Mouse (Mus musculus) hindbrain, postnatal 0 days (tissue): ENCODE measurements around the gene Tmem219. TPM values are rescaled to one million over a fixed set of nuclear protein-coding genes. Genes with fewer than 3 reads are reported as not detected.
"Not testable (repeated sequence)": the region's sequence is repeated elsewhere in the genome, so short reads cannot be mapped to it uniquely, and the experiment has no call there.

Source experiments
- ATAC-seq: fragments of 200-750 bp; cut with Nextera tagmentation; 2 replicates; pipeline ENCODE4 v1.8.0; 2017; ENCODE audit warnings: mild to moderate bottlenecking, moderate TSS enrichment, moderate library complexity
- DNase-seq: peaks from one replicate; pipeline ENCODE4 v3.0.0-alpha.2; 2015; ENCODE audit warnings: low spot score
- H3K27ac ChIP-seq: fragments of 300-500 bp; sonication (generic); 2 replicates; pipeline ENCODE4 v1.5.1; 2014; ENCODE audit warnings: mild to moderate bottlenecking
- H3K27me3 ChIP-seq: fragments of 300-500 bp; sonication (generic); 2 replicates; pipeline ENCODE4 v1.6.1; 2014; ENCODE audit warnings: low read length, mixed read lengths; ENCODE audit not compliant: insufficient read depth
- H3K36me3 ChIP-seq: fragments of 300-500 bp; sonication (generic); 2 replicates; pipeline ENCODE4 v1.6.1; 2014; ENCODE audit warnings: low read length, mixed read lengths; ENCODE audit not compliant: insufficient read depth
- H3K4me1 ChIP-seq: fragments of 300-500 bp; sonication (generic); 2 replicates; pipeline ENCODE4 v1.6.1; 2014; ENCODE audit warnings: antibody characterized with exemption, low read length, mixed read lengths; ENCODE audit not compliant: insufficient read depth
- H3K4me2 ChIP-seq: fragments of 300-500 bp; sonication (generic); 2 replicates; pipeline ENCODE4 v1.6.1; 2014; ENCODE audit warnings: low read depth, mild to moderate bottlenecking, low read length, moderate library complexity, mixed read lengths
- H3K4me3 ChIP-seq: fragments of 300-500 bp; sonication (generic); 2 replicates; pipeline ENCODE4 v1.5.1; 2014; ENCODE audit warnings: low read length
- H3K9ac ChIP-seq: fragments of 300-500 bp; sonication (generic); replicated peaks from 2 replicates; pipeline ENCODE4 v1.6.1; 2014; ENCODE audit warnings: mild to moderate bottlenecking, low read length, moderate library complexity, mixed read lengths
- H3K9me3 ChIP-seq: fragments of 300-500 bp; sonication (generic); 2 replicates; pipeline ENCODE4 v1.6.1; 2016; ENCODE audit warnings: low read length, mixed read lengths
- CTCF ChIP-seq: IDR thresholded peaks from 2 replicates; pipeline ENCODE4 v1.5.1; 2016; ENCODE audit warnings: antibody characterized with exemption, control low read depth, low read depth
- WGBS: fragments of 180-500 bp; shearing (Covaris S2); extraction: QIAGEN DNeasy Blood & Tissue Kit; methylation state at CpG from one replicate; pipeline ENCODE4 v1.1.7; 2014; 5-methylcytosine and 5-hydroxymethylcytosine counted together
- polyA plus RNA-seq: library from polyadenylated mRNA; unstranded; fragments of >200 nt; fragmentation: Nextera tagmentation; extraction: Ambion mirVana; gene quantifications from 2 replicates; pipeline ENCODE4 v1.2.1, GENCODE M21; 2015
- total RNA-seq: library from RNA; depleted of rRNA; stranded (reverse); fragments of >200 nt; gene quantifications from 2 replicates; pipeline ENCODE4 v1.2.3, GENCODE M21; 2014

Tmem219 gene
- total and polyA plus RNA-seq, 2 experiments from 2014 or later = 39.1 to 47.0 TPM

GRCm38 (mm10) chr7:126926299-126926698 is 3.6 kb upstream of the Tmem219 start:
- no peak overlapping the region for H3K4me2 ChIP-seq
- 70% methylated on average over 3 of the region's 3 CpGs for WGBS
- H3K27ac ChIP-seq = no peak overlapping the region
- no peak overlapping the region for H3K9ac ChIP-seq
- H3K9me3 ChIP-seq = no peaks in the 10 kb centered on the region
- no peak for TF ChIP-seq CTCF
- DNase-seq (no peak), ATAC-seq (no peak)
- H3K27me3 ChIP-seq = no peaks in the 10 kb centered on the region
- H3K36me3 ChIP-seq = no peaks in the 10 kb centered on the region
- H3K4me1 ChIP-seq = 0 out of 2 replicates have a peak, but pooled peaks cover 9% of the 10 kb centered on the region
- no peak overlapping the region for H3K4me3 ChIP-seq

DNA sequence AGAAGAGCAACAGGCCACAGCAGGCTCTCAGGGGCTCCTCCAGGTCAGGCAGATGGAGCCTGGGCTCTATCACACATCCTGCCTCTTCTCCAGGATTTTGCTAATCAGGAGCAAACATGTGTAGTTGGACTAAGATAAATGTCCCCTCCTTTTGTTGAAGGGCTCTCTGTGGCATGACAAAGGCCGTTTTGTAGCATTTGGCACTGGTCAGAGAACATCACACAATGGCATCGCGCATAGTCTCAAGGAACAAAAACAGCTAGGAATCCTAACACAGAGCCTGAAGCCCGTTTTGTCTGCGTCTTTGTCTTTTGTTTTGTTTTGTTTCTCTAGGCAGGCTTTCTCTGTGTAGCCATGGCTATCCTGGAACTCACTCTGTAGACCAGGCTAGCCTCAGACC is 1.3 kb upstream of the Tmem219 start:
- no peaks in the 10 kb centered on the region for H3K36me3 ChIP-seq
- ATAC-seq (no peak), DNase-seq (no peak)
- no peak overlapping the region for H3K4me2 ChIP-seq
- no peak for TF ChIP-seq CTCF
- 0 out of 2 replicates have a peak, but pooled peaks cover 3% of the 10 kb centered on the region for H3K4me1 ChIP-seq
- H3K4me3 ChIP-seq = no peak overlapping the region
- H3K9ac ChIP-seq = no peak overlapping the region
- no peaks in the 10 kb centered on the region for H3K27me3 ChIP-seq
- no peaks in the 10 kb centered on the region for H3K9me3 ChIP-seq
- H3K27ac ChIP-seq = no peak overlapping the region
- 35% methylated on average over 5 of the region's 5 CpGs for WGBS

- 86% methylated on average over 2 of the region's 2 CpGs for WGBS
- Histone ChIP-seq H3K4me1 (0 out of 2 replicates have a peak, but pooled peaks cover 3% of the 10 kb centered on the region), H3K4me3 (no peak overlapping the region), H3K9ac (no peak overlapping the region), H3K4me2 (no peak overlapping the region), H3K9me3 (no peaks in the 10 kb centered on the region), H3K27me3 (no peaks in the 10 kb centered on the region), H3K27ac (no peak overlapping the region), H3K36me3 (no peaks in the 10 kb centered on the region)
- DNase-seq (no peak), ATAC-seq (no peak)
- no peak for TF ChIP-seq CTCF
Measured at GRCm38 (mm10) chr7:126921563-126921962, 1.2 kb downstream of the Tmem219 start.

DNA sequence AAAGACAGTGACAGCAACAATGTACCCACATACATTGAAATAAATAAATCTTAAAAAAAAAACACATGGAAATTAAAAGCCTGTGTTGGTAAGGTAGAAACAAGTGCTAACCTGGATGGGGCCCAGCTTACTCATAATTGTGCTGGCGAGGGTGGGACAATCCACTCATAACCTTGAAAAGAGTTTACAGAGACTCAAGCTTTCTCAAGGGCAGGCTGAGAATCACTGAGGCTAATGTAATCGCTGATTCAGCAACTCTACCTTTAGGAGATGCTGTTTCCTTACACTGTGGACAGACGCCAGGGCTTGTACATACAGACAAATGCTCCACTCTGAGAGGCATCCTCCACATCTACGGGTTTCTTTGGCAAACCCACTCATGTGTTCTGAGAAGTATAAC is 2.7 kb downstream of the Tmem219 start:
- no peak for DNase-seq
- Histone ChIP-seq H3K36me3 (no peaks in the 10 kb centered on the region), H3K27me3 (no peaks in the 10 kb centered on the region), H3K9ac (no peak overlapping the region), H3K9me3 (no peaks in the 10 kb centered on the region), H3K4me1 (0 out of 2 replicates have a peak, but pooled peaks cover 3% of the 10 kb centered on the region), H3K4me3 (no peak overlapping the region), H3K4me2 (no peak overlapping the region), H3K27ac (no peak overlapping the region)
- TF ChIP-seq CTCF = no peak
- no peak for ATAC-seq
- 74% methylated on average over 4 of the region's 4 CpGs for WGBS

- 30% methylated on average over 4 of the region's 4 CpGs for WGBS
- not testable (repeated sequence) for H3K27ac ChIP-seq
Measured at GRCm38 (mm10) chr7:126918356-126918755, 4.4 kb downstream of the Tmem219 start.

DNA sequence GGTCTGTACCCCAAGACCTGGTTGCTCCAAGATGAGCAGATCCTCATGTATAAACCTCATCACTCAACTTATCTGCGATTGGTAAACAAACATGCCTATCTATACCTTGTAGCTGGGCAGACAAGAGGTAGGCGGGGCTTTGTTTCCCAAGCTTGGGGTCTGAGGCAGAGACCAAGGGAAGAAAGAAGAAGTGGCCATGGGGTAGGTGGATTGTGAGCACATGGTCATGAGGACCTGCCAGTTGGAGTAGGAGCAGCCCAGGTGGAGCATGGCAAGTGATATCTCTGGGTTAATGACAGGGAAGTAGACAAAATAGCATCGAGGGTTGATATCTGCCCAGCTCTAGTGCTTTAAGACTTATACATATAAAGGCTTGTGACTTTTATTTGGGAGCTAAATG is 7.9 kb downstream of the Tmem219 start:
- 91% methylated on average over 3 of the region's 3 CpGs for WGBS
- H3K4me2 ChIP-seq = no peak overlapping the region
- no peaks in the 10 kb centered on the region for H3K27me3 ChIP-seq
- no peak for DNase-seq
- no peak overlapping the region for H3K27ac ChIP-seq
- no peaks in the 10 kb centered on the region for H3K36me3 ChIP-seq
- H3K9me3 ChIP-seq = no peaks in the 10 kb centered on the region
- H3K4me1 ChIP-seq = no peaks in the 10 kb centered on the region
- H3K4me3 ChIP-seq = no peak overlapping the region
- ATAC-seq = no peak
- no peak overlapping the region for H3K9ac ChIP-seq
- TF ChIP-seq CTCF = no peak

More at GRCm38 (mm10) chr7:126918356-126918755, 4.4 kb downstream of the Tmem219 start:
- not testable (repeated sequence) for DNase-seq, H3K9me3 ChIP-seq, H3K4me3 ChIP-seq, H3K9ac ChIP-seq, ATAC-seq, H3K36me3 ChIP-seq, H3K4me1 ChIP-seq, H3K4me2 ChIP-seq, H3K27me3 ChIP-seq

- ATAC-seq (no peak), DNase-seq (no peak)
- TF ChIP-seq CTCF = no peak
- WGBS = 74% methylated on average over 3 of the region's 3 CpGs
- no peaks in the 10 kb centered on the region for H3K4me1 ChIP-seq
- H3K27me3 ChIP-seq = no peaks in the 10 kb centered on the region
- no peak overlapping the region for H3K27ac ChIP-seq
- H3K9me3 ChIP-seq = no peaks in the 10 kb centered on the region
- H3K36me3 ChIP-seq = no peaks in the 10 kb centered on the region
- no peak overlapping the region for H3K4me2 ChIP-seq
- no peak overlapping the region for H3K4me3 ChIP-seq
- no peak overlapping the region for H3K9ac ChIP-seq
Measured at GRCm38 (mm10) chr7:126905590-126905989, 17.1 kb downstream of the Tmem219 start.

- not testable (repeated sequence) for H3K4me2 ChIP-seq, DNase-seq, H3K4me1 ChIP-seq, H3K27ac ChIP-seq, H3K36me3 ChIP-seq, H3K27me3 ChIP-seq, H3K9me3 ChIP-seq, ATAC-seq, H3K4me3 ChIP-seq, H3K9ac ChIP-seq
- 92% methylated on average over 7 of the region's 9 CpGs for WGBS
Measured at GRCm38 (mm10) chr7:126899781-126900180, 22.9 kb downstream of the Tmem219 start.
